Mouse (Mus musculus) CH12.LX (cell line): ENCODE measurements around the gene Pitpnm2.

Experiments
- CHD1 ChIP-seq: IDR thresholded peaks from 2 replicates; pipeline ENCODE4 v1.6.1; 2012; ENCODE audit warnings: low read depth, low read length, improper control_type of control experiment, inconsistent platforms
- CHD2 ChIP-seq: IDR thresholded peaks from 2 replicates; pipeline ENCODE4 v1.6.1; 2011; ENCODE audit warnings: low read length, improper control_type of control experiment
- CTCF ChIP-seq, 2 experiments: IDR thresholded peaks in 1 of 2; conservative IDR thresholded peaks in 1 of 2; 2 replicates each; pipeline ENCODE4 v1.5.1; 2011 to 2012; ENCODE audit warnings: low read depth in 2 of 2, low read length in 2 of 2, improper control_type of control experiment in 1 of 2, inconsistent platforms in 1 of 2, mild to moderate bottlenecking in 1 of 2, moderate library complexity in 1 of 2
- E2F4 ChIP-seq: IDR thresholded peaks from 2 replicates; pipeline ENCODE4 v1.6.1; 2011; ENCODE audit warnings: low read depth, low read length, improper control_type of control experiment; ENCODE audit not compliant: insufficient replicate concordance
- HCFC1 ChIP-seq: IDR thresholded peaks from 2 replicates; pipeline ENCODE4 v1.6.1; 2012; ENCODE audit warnings: low read depth, mild to moderate bottlenecking, inconsistent platforms, low read length, improper control_type of control experiment
- KAT2A ChIP-seq: IDR thresholded peaks from 2 replicates; pipeline ENCODE4 v1.6.1; 2012; ENCODE audit warnings: low read length, improper control_type of control experiment, inconsistent platforms; ENCODE audit not compliant: insufficient replicate concordance
- MXI1 ChIP-seq: IDR thresholded peaks from 2 replicates; pipeline ENCODE4 v1.6.1; 2011; ENCODE audit warnings: mild to moderate bottlenecking, low read depth, low read length, improper control_type of control experiment
- NELFE ChIP-seq: IDR thresholded peaks from 2 replicates; pipeline ENCODE4 v1.6.1; 2011; ENCODE audit warnings: low read depth, low read length, improper control_type of control experiment
- POLR2A ChIP-seq: IDR thresholded peaks from 2 replicates; pipeline ENCODE4 v1.6.1; 2011; ENCODE audit warnings: low read depth, mild to moderate bottlenecking, improper control_type of control experiment, low read length
- RAD21 ChIP-seq: IDR thresholded peaks from 2 replicates; pipeline ENCODE4 v1.6.1; 2011; ENCODE audit warnings: low read depth, mild to moderate bottlenecking, low read length, improper control_type of control experiment, moderate library complexity
- TCF12 ChIP-seq: IDR thresholded peaks from 2 replicates; pipeline ENCODE4 v1.6.1; 2014; ENCODE audit warnings: low read depth, mild to moderate bottlenecking, inconsistent platforms, low read length, improper control_type of control experiment
- USF1 ChIP-seq: IDR thresholded peaks from 2 replicates; pipeline ENCODE4 v1.6.1; 2014; ENCODE audit warnings: low read depth, mild to moderate bottlenecking, inconsistent platforms, low read length, improper control_type of control experiment
- ZC3H11A ChIP-seq: IDR thresholded peaks from 2 replicates; pipeline ENCODE4 v1.6.1; 2012; ENCODE audit warnings: low read depth, mild to moderate bottlenecking, inconsistent platforms, low read length, improper control_type of control experiment

DNA sequence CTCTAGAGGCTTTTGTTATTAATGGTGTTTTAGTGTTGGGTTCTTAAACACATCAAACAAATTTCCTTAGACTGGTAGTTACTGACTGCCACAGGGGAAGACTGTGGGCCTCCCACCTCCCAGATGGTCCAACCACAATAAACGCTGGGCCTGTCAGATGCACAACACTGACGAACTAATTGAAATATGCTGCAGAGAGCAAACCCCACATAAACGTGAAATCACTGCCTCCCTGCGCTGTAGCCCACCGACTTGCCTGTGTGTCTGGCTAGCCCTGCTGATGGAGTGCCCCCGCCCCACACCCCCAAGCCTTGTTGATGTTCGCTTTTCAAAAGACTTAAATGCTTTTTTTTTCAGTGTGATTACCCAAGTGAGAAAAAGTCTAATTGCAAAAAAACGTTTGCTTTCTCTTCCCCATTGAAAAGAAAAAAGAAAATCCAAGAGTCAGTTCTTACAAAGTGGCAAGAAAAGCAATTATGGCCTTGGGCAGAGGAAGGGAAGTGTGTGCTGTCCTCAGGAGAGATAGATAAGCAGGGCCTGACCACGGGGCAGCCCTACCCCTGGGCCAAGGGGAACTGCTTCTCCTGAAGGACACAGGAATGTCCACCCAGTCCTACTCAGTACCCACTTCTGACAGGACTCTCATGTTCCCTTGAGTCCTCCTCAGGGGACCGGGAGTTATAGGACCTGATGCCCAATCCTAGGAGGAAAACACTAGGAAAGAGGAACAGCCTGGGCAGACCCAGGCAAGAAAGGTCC is 7.7 kb downstream of the Pitpnm2 start:
- no peak for TF ChIP-seq NELFE
- TF ChIP-seq CTCF (conservative IDR thresholded peaks at IDR 0.05 in 1 of 2, IDR thresholded peaks at IDR 0.05 in 1 of 2; ENCODE audit: low read depth in 2 of 2, low read length in 2 of 2) = no peak
- TF ChIP-seq POLR2A = no peak
- no peak for TF ChIP-seq HCFC1
- no peak for TF ChIP-seq CHD1
- TF ChIP-seq USF1 = no peak
- TF ChIP-seq E2F4 = no peak
- TF ChIP-seq ZC3H11A = no peak
- no peak for TF ChIP-seq CHD2
- no peak for TF ChIP-seq RAD21
- no peak for TF ChIP-seq TCF12
- no peak for TF ChIP-seq KAT2A
- TF ChIP-seq MXI1 = no peak
